Mouse (Mus musculus) cerebellum, adult 9-10 months (tissue): ENCODE measurements around the gene Gm49510.

Source experiments
- DNase-seq: peaks from one replicate; pipeline ENCODE4 v3.0.0; 2022

The Gm49510 gene

DNA sequence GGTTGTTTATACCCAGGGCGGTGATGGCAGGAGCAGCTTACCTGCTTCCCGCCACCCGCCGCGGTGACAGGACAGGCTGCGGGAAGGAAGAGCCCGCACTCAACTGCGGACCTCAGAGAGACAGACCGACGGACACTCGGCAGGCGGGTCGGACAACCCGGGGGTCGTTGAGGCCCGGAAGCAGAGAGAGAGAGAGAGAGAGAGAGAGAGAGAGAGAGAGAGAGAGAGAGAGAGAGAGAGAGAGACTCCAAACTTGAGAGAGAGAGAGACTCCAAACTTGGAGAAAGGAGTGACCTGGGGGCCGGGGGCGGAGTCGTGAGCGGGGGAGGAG, at the start of gene Gm49510:
Gene Gm49510 (plus strand): TSS at position 259 of the 331 bp plus-strand sequence.
- DNase-seq: peak; percentile 23

GRCm38 (mm10) chr15:78850059-78850824, 49.2 kb upstream of the Gm49510 start:
- DNase-seq: peak; percentile 27

GRCm38 (mm10) chr15:78850944-78851343, 48.5 kb upstream of the Gm49510 start:
- no peak for DNase-seq

- DNase-seq: peak; percentile 92
Observed at GRCm38 (mm10) chr15:78851505-78852153, 47.8 kb upstream of the Gm49510 start.

- no peak for DNase-seq
Observed at GRCm38 (mm10) chr15:78855303-78855965, 44.0 kb upstream of the Gm49510 start, which contains the start of gene Lgals2. Gene Lgals2 (minus strand): TSS chr15:78855529.

GRCm38 (mm10) chr15:78857009-78857408, 42.5 kb upstream of the Gm49510 start:
- peak; percentile 65 for DNase-seq

DNA sequence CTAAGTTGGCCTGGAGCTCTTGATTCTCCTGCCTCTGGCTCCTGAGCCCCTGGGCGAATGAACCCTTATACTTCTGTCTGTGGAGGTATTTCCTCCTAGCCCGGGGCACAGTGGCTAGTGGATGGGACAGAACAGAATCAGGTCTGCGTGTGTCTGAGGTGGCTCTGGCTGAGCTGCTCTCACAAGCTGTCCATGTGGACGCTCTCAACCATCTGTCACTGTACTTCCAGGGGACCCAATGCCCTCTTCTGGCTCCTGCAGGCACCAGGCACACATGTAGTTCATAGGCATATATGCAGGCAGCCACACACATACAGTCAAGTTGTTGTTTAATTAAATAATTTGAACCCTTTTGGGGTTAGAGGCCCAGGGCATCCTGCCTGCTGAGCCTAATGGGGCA, 40.2 kb upstream of the Gm49510 start:
- peak; percentile 83 for DNase-seq

GRCm38 (mm10) chr15:78859714-78860113, 39.8 kb upstream of the Gm49510 start:
- DNase-seq: no peak

- DNase-seq: no peak
Observed at GRCm38 (mm10) chr15:78862280-78862679, 37.2 kb upstream of the Gm49510 start.

DNA sequence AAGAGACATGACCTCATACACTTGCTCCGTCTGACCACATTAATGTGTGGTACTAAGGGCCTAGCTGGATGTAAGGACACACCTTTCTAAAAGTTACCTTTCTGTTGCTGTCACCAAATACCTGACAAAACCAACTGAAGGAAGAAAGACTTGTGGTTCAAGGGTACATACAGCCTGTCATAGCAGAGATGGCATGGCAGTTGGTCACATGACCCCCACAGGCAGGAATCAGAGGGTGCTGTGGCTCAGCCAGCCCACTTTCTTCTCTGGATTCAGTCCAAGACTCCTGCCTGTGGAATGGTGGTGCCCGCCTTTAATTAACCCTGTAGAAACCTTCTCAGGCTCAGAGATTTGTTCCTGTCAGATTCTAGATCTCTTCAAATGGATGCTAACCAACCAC, 36.3 kb upstream of the Gm49510 start:
- no peak for DNase-seq

DNA sequence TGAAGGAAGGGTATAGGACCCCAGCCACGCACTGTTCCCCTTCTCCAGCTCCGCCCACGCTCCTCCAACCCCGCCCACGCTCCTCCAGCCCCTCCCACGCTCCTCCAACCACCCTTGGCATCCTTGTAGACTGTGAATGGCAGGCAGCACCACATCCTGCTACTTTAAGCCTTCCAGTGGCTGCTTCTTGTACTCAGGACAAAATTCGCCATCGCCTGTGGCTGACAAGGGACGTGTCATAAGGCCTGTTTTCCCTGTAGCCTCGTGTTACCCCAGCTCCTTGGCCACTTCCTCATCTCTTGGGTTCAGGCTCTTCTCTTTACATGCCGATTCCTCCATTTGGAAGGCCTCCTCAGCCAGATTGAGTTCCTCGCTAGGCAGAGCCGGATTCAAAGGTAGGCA, 35.6 kb upstream of the Gm49510 start:
- no peak for DNase-seq

DNA sequence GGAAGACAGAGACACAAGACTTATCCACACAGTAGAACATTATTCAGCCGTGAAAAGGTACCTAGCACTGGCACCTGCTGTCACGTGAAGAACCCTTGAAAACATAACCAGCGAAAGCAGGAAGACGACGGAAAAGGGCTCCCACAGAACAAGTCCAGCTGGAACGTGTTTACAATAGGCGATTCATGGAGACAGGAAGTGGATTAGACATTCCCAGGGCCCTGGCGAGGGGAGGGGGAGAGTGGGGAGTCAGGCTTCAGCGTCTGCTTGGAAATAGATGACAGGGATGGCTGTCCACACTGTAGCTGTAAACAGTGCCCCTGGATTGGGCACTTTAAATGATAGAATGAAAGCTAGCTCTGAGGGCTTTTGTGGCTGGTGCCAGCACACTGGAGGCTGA, 31.1 kb upstream of the Gm49510 start:
- no peak for DNase-seq

GRCm38 (mm10) chr15:78868826-78869233, 30.6 kb upstream of the Gm49510 start:
- DNase-seq: no peak

GRCm38 (mm10) chr15:78869775-78870174, 29.7 kb upstream of the Gm49510 start:
- peak; percentile 72 for DNase-seq

GRCm38 (mm10) chr15:78872021-78872608, 27.4 kb upstream of the Gm49510 start:
- no peak for DNase-seq

DNA sequence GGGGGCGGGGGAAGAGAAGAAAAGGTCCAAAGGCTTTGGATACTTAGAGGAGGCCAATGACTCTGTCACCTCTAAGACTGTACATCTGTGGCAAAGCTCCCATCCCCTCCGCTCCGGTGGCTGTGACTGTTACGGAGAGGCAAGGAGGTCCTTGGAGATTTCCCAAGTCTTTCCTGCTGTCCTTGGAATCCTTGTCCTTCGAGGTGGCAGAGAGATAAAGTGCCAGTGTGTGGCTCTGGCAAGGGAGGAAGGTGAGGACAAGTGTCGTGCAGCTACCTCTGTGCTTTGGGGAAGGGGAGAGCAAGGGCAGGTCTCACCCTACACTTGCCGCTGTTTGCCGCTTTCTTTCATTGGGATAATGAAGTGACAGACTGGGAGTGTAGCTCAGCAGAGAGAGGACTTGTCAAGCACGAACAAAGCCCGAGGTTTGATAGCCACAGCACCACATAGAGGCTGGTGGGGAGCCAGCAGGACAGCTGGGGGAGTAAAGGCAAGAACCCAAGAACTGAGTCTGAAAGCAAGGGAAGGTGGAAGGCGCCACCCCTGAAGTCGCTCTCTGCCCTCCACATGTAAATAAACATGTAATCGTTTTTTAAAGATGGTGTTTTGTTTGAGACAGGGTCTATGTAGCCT, 25.5 kb upstream of the Gm49510 start:
- DNase-seq: no peak

- no peak for DNase-seq
Observed at GRCm38 (mm10) chr15:78874989-78875388, 24.5 kb upstream of the Gm49510 start.

DNA sequence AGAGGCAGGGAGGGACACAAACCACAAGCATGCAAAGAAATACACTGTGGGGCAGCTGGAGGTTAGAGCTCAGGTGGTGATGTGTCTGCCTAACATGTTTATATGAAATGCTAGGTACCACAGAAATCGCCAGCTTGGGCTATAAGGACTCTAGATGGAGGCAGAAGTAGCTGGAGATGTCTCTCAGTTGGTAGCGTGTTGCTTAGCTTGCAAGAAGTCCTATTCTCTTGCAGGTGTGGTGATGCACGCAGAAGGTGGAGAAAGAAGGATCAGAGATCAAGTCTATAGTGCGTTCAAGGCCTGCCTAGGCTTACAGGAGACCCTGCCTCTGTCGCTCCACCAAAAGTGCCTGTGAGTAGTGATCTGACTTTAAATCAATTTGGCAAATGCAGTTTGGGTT, 23.9 kb upstream of the Gm49510 start:
- DNase-seq: no peak

- DNase-seq: peak; percentile 90
Observed at GRCm38 (mm10) chr15:78876258-78876696, 23.2 kb upstream of the Gm49510 start.

DNA sequence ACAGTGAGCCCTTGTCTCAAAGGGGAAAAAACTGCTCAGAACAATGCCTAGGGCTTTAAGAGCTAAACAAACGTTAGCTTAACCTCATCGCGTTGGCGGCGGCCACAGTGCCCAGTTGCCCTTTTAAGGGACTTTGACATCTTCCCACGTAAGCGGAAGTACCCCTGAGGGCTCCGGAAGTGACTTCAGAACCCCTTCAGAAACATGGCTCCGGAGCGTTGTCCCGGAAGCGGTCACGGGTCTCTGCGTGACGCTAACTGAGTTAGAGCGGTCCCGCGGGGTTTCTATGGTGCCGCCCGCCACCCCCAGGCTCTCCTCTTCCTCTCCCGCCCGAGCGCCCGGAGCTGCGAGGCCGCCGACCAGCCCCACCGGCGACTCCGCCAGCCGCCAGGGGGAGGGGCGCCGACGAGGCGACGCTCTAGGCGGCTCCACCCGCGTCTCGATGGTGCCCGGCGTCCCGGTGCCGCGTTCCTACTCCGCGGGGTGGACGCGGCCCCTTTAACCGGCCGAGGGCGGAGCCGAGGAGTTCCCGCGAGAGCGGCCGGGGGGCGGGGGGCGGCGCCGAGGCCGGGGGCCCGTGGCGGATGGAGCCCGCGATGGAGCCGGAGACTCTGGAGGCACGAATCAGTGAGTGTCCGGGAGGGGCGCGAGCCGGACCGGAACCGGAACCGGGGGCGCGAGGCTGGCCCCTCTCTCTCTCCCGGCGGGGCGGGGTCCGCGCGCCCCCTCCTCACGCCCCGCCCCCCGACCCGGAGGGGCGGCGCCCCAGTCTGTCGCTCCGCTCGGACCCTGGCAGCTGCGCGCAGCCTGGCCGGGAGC, 22.3 kb upstream of the Gm49510 start, which contains the start of gene Gga1:
Gene Gga1 (plus strand): TSS at position 200 of the 819 bp plus-strand sequence.
- DNase-seq: peak; percentile 98

DNA sequence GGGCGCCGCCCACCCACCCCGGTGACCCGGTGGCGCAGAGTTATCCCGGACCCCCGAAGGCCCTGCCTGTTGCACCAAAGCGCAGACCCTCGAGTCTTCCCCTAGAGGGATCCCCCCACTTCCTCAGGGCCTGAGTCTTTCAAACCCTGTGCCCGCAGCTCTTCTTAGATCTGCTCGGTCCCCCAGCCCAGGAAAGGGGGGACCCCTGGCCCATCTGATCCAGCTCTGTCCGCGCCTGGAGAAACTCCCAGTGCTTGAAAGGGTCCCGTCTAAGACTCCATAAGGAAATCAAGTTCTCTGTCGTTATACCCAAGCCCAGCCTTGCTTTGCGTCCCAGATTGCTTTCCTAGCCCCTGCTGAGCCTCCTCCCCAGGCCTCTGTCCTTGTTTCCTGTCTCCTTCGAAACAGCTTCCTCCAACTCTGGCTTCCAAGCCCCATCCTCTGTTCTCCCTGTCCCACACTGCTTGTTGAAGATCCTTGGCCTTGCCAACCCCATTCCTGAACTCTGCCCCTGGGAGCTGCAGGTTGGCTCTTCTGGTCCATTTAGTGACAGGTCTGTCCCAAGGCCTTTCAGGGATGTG, 21.6 kb upstream of the Gm49510 start:
- DNase-seq: peak; percentile 63
